Mouse (Mus musculus) ES-Bruce4 (cell line): ENCODE data around the gene Avpr2.

ENCODE experiments used
- CTCF ChIP-seq: IDR thresholded peaks from one replicate; pipeline ENCODE4 v1.8.1; 2011; ENCODE audit warnings: low read depth, low read length
- EP300 ChIP-seq: IDR thresholded peaks from 2 replicates; pipeline ENCODE4 v1.6.1; 2011; ENCODE audit warnings: low read depth, low read length; ENCODE audit not compliant: insufficient read depth
- POLR2A ChIP-seq: IDR thresholded peaks from one replicate; pipeline ENCODE4 v1.8.1; 2011; ENCODE audit warnings: low read length; ENCODE audit not compliant: insufficient read depth

- TF ChIP-seq POLR2A: no peak
- TF ChIP-seq CTCF: no peak
- TF ChIP-seq EP300: no peak
Observed at GRCm38 (mm10) chrX:73877014-73877413, 14.9 kb upstream of the Avpr2 start.
